Mouse (Mus musculus): ENCODE data around the gene Nectin2.
"Not testable (repeated sequence)": the region's sequence is repeated elsewhere in the genome, so short reads cannot be mapped to it uniquely, and the experiment has no call there.

Nectin2 gene

GRCm38 (mm10) chr7:19750217-19751069, at the start of gene Nectin2:
TSS of gene Nectin2 (minus strand) at chr7:19750483.
- DNase-seq, result peak; percentile 96

GRCm38 (mm10) chr7:19796697-19797588, 46.7 kb upstream of the Nectin2 start, which contains the start of gene Cblc:
TSS of gene Cblc (minus strand) at chr7:19796809.
- DNase-seq, result peak; percentile 90

- DNase-seq, result no peak
These were observed 46.0 kb upstream of the Nectin2 start for GRCm38 (mm10) chr7:19796254-19796653.

GRCm38 (mm10) chr7:19795236-19795635, 45.0 kb upstream of the Nectin2 start:
- no peak for DNase-seq

GRCm38 (mm10) chr7:19792701-19793630, 42.7 kb upstream of the Nectin2 start:
- DNase-seq, result no peak

GRCm38 (mm10) chr7:19791504-19791903, 41.2 kb upstream of the Nectin2 start:
- DNase-seq, result not testable (repeated sequence)

GRCm38 (mm10) chr7:19789904-19790347, 39.6 kb upstream of the Nectin2 start:
- DNase-seq, result peak; percentile 94

- no peak for DNase-seq
These were observed 35.7 kb upstream of the Nectin2 start for GRCm38 (mm10) chr7:19785874-19786458.

GRCm38 (mm10) chr7:19784764-19785535, 34.7 kb upstream of the Nectin2 start:
- no peak for DNase-seq

- peak; percentile 73 for DNase-seq
These were observed 33.3 kb upstream of the Nectin2 start for GRCm38 (mm10) chr7:19783630-19784029.

- DNase-seq, result peak; percentile 77
These were observed 32.4 kb upstream of the Nectin2 start for GRCm38 (mm10) chr7:19782645-19783044.

- DNase-seq, result no peak
These were observed 31.5 kb upstream of the Nectin2 start for GRCm38 (mm10) chr7:19781741-19782140.

- DNase-seq, result no peak
These were observed 29.6 kb upstream of the Nectin2 start for GRCm38 (mm10) chr7:19779903-19780302.

GRCm38 (mm10) chr7:19778645-19779044, 28.4 kb upstream of the Nectin2 start:
- peak; percentile 68 for DNase-seq

GRCm38 (mm10) chr7:19777049-19777723, 26.9 kb upstream of the Nectin2 start:
- no peak for DNase-seq

GRCm38 (mm10) chr7:19771682-19772081, 21.4 kb upstream of the Nectin2 start:
- no peak for DNase-seq

- DNase-seq, result peak; percentile 78
These were observed 20.7 kb upstream of the Nectin2 start, which contains the start of gene Bcam for GRCm38 (mm10) chr7:19770984-19771391. TSS of gene Bcam (minus strand) at chr7:19771016.

GRCm38 (mm10) chr7:19770375-19770754, 20.1 kb upstream of the Nectin2 start:
- DNase-seq, result peak; percentile 94

GRCm38 (mm10) chr7:19769434-19770374, 19.4 kb upstream of the Nectin2 start:
- DNase-seq, result no peak

Data from lung, postnatal 10 days (tissue).